Mouse (Mus musculus): ENCODE measurements around the gene Lrpprc. TPM values are rescaled to one million over a fixed set of nuclear protein-coding genes. Genes with fewer than 3 reads are reported as not detected.

Gene Lrpprc
- total and polyA plus RNA-seq, 3 experiments = 32.0 to 148 (median 125) TPM

- Histone ChIP-seq H3K36me3 (ENCODE audit: control insufficient read depth, insufficient read depth, low read length) (no peaks in the 10 kb centered on the region), H3K79me2 (replicated peaks; ENCODE audit: control insufficient read depth, insufficient read depth, low read length) (no peaks in the 10 kb centered on the region), H3K27me3 (ENCODE audit: control insufficient read depth, insufficient read depth, low read length) (no peaks in the 10 kb centered on the region), H3K4me3 (no peak overlapping the region), H3K9ac (ENCODE audit: low read depth, low read length) (no peak overlapping the region), H3K4me1 (ENCODE audit: control insufficient read depth, insufficient read depth, low read length) (no peaks in the 10 kb centered on the region), H3K27ac (no peak overlapping the region)
- no peak for DNase-seq
- TF ChIP-seq POLR2A (IDR thresholded peaks at IDR 0.05; ENCODE audit: insufficient read depth, low read depth, low read length) (no peak), CTCF (IDR thresholded peaks at IDR 0.05) (no peak), EP300 (IDR thresholded peaks at IDR 0.05; ENCODE audit: insufficient read depth, low read depth, low read length) (no peak)
- 73% methylated on average over 5 of the region's 5 CpGs for WGBS
- intact Hi-C loops (cut with DNase I) = no loop called here
Measured at GRCm38 (mm10) chr17:84690111-84690510, 100.5 kb downstream of the Lrpprc start.

DNA sequence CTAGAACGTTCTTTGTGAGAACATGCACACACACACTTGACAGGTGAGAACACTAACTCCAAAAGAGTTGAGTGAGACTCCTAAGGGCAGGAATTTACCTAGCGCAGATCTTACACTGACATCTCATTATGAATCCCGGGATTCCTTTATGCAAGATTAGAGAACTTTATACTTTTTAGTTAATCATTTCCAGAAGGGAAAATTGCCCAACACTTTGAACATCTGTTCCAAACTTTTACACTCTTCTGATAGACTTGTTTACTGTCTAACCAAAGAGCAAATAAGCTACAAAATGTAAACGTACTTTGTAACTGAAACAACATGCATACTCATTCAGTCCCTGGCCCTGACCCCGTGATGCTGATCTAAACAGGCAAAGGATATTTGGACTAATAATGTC is 101.3 kb downstream of the Lrpprc start:
- H3K4me3 ChIP-seq = no peak overlapping the region
- no peaks in the 10 kb centered on the region for H3K36me3 ChIP-seq (ENCODE audit: control insufficient read depth, insufficient read depth, low read length)
- no peaks in the 10 kb centered on the region for H3K27me3 ChIP-seq (ENCODE audit: control insufficient read depth, insufficient read depth, low read length)
- no peak overlapping the region for H3K9ac ChIP-seq (ENCODE audit: low read depth, low read length)
- DNase-seq = no peak
- no peak overlapping the region for H3K27ac ChIP-seq
- no peaks in the 10 kb centered on the region for H3K79me2 ChIP-seq (replicated peaks; ENCODE audit: control insufficient read depth, insufficient read depth, low read length)
- no peaks in the 10 kb centered on the region for H3K4me1 ChIP-seq (ENCODE audit: control insufficient read depth, insufficient read depth, low read length)
- TF ChIP-seq EP300 (IDR thresholded peaks at IDR 0.05; ENCODE audit: insufficient read depth, low read depth, low read length) (no peak), POLR2A (IDR thresholded peaks at IDR 0.05; ENCODE audit: insufficient read depth, low read depth, low read length) (no peak), CTCF (IDR thresholded peaks at IDR 0.05) (no peak)
- intact Hi-C loops (cut with DNase I) = no loop called here
- WGBS = 74% methylated on average over 5 of the region's 5 CpGs

- no peak overlapping the region for H3K4me3 ChIP-seq
- no peaks in the 10 kb centered on the region for H3K4me1 ChIP-seq (ENCODE audit: control insufficient read depth, insufficient read depth, low read length)
- H3K9ac ChIP-seq (ENCODE audit: low read depth, low read length) = no peak overlapping the region
- H3K79me2 ChIP-seq (replicated peaks; ENCODE audit: control insufficient read depth, insufficient read depth, low read length) = no peaks in the 10 kb centered on the region
- 78% methylated on average over 11 of the region's 11 CpGs for WGBS
- TF ChIP-seq POLR2A (IDR thresholded peaks at IDR 0.05; ENCODE audit: insufficient read depth, low read depth, low read length) = no peak
- no peak for TF ChIP-seq CTCF (IDR thresholded peaks at IDR 0.05)
- TF ChIP-seq EP300 (IDR thresholded peaks at IDR 0.05; ENCODE audit: insufficient read depth, low read depth, low read length) = no peak
- no peaks in the 10 kb centered on the region for H3K36me3 ChIP-seq (ENCODE audit: control insufficient read depth, insufficient read depth, low read length)
- intact Hi-C loops (cut with DNase I) = no loop called here
- H3K27me3 ChIP-seq (ENCODE audit: control insufficient read depth, insufficient read depth, low read length) = no peaks in the 10 kb centered on the region
- no peak for DNase-seq
- no peak overlapping the region for H3K27ac ChIP-seq
Measured at GRCm38 (mm10) chr17:84688834-84689233, 101.8 kb downstream of the Lrpprc start.

DNA sequence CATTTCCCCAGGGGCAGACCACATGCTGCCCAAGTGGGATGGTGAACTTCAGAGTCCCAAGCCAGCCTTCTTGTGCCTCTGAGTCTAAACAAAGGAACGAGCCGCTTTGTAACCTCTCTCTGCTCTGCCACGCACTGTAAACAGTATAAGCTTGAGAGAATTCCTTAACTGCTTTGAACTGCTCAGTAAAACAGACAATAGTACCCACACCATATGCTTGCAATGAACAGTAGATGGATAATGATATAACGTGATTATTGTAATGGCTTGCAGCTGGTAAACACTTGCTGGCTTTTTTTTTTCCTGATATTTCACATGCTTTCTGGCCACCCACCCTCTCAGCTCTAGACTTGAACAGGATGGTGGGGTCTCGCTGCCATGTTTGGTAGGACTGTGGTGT is 102.6 kb downstream of the Lrpprc start:
- no peaks in the 10 kb centered on the region for H3K4me1 ChIP-seq (ENCODE audit: control insufficient read depth, insufficient read depth, low read length)
- TF ChIP-seq POLR2A (IDR thresholded peaks at IDR 0.05; ENCODE audit: insufficient read depth, low read depth, low read length) (no peak), EP300 (IDR thresholded peaks at IDR 0.05; ENCODE audit: insufficient read depth, low read depth, low read length) (no peak), CTCF (IDR thresholded peaks at IDR 0.05) (no peak)
- 77% methylated on average over 5 of the region's 5 CpGs for WGBS
- H3K36me3 ChIP-seq (ENCODE audit: control insufficient read depth, insufficient read depth, low read length) = no peaks in the 10 kb centered on the region
- intact Hi-C loops (cut with DNase I) = no loop called here
- no peaks in the 10 kb centered on the region for H3K27me3 ChIP-seq (ENCODE audit: control insufficient read depth, insufficient read depth, low read length)
- H3K9ac ChIP-seq (ENCODE audit: low read depth, low read length) = no peak overlapping the region
- no peaks in the 10 kb centered on the region for H3K79me2 ChIP-seq (replicated peaks; ENCODE audit: control insufficient read depth, insufficient read depth, low read length)
- H3K4me3 ChIP-seq = no peak overlapping the region
- no peak for DNase-seq
- H3K27ac ChIP-seq = no peak overlapping the region

DNA sequence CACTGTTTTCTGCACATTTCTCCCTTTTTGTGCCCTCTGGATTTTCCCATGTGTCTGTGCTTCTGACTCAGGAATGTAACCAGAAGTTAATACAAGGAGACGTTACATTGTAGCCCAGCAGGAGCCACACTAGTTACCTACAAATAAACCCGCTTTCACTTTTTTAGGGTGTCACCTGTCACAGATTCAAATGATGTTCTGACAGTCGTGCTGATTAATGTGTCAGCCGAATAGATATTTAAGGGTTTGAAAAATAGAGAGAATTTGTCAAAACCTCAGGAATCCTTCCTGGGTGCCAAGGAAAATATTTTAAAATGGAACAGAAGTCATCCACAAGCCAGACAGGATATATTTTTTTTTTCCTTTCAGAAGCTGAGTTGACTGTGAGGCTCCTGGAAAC is 105.3 kb downstream of the Lrpprc start:
- intact Hi-C loops (cut with DNase I) = no loop called here
- H3K36me3 ChIP-seq (ENCODE audit: control insufficient read depth, insufficient read depth, low read length) = no peaks in the 10 kb centered on the region
- no peak for DNase-seq
- no peak overlapping the region for H3K4me3 ChIP-seq
- H3K9ac ChIP-seq (ENCODE audit: low read depth, low read length) = no peak overlapping the region
- no peak for TF ChIP-seq POLR2A (IDR thresholded peaks at IDR 0.05; ENCODE audit: insufficient read depth, low read depth, low read length)
- no peak for TF ChIP-seq CTCF (IDR thresholded peaks at IDR 0.05)
- TF ChIP-seq EP300 (IDR thresholded peaks at IDR 0.05; ENCODE audit: insufficient read depth, low read depth, low read length) = no peak
- no peaks in the 10 kb centered on the region for H3K79me2 ChIP-seq (replicated peaks; ENCODE audit: control insufficient read depth, insufficient read depth, low read length)
- no peaks in the 10 kb centered on the region for H3K4me1 ChIP-seq (ENCODE audit: control insufficient read depth, insufficient read depth, low read length)
- H3K27me3 ChIP-seq (ENCODE audit: control insufficient read depth, insufficient read depth, low read length) = no peaks in the 10 kb centered on the region
- H3K27ac ChIP-seq = no peak overlapping the region
- WGBS = 58% methylated on average over 4 of the region's 4 CpGs

DNA sequence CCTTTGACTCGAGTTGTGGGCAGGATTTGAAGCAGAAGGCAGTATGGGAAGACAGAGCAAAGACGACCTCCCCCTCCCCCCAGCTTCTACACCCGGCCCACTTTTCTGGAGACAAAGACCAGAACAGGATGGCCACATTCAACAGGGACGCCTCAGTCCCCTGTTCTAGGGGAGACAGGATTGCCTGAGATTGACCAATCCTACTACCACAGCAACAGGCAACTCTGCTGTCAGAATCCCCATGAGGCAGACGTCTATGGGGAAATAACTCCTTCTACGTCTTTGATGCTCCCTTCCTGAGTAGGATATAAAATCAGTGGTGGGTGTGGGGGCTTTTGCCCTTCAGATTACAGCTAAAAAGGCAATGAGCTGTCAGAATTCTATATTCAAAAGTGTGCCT is 106.3 kb downstream of the Lrpprc start:
- H3K9ac ChIP-seq (ENCODE audit: low read depth, low read length) = no peak overlapping the region
- no peak overlapping the region for H3K4me3 ChIP-seq
- H3K36me3 ChIP-seq (ENCODE audit: control insufficient read depth, insufficient read depth, low read length) = no peaks in the 10 kb centered on the region
- H3K4me1 ChIP-seq (ENCODE audit: control insufficient read depth, insufficient read depth, low read length) = no peaks in the 10 kb centered on the region
- TF ChIP-seq CTCF (IDR thresholded peaks at IDR 0.05) = no peak
- TF ChIP-seq POLR2A (IDR thresholded peaks at IDR 0.05; ENCODE audit: insufficient read depth, low read depth, low read length) = no peak
- no peak for TF ChIP-seq EP300 (IDR thresholded peaks at IDR 0.05; ENCODE audit: insufficient read depth, low read depth, low read length)
- intact Hi-C loops (cut with DNase I) = no loop called here
- no peak overlapping the region for H3K27ac ChIP-seq
- no peak for DNase-seq
- H3K79me2 ChIP-seq (replicated peaks; ENCODE audit: control insufficient read depth, insufficient read depth, low read length) = no peaks in the 10 kb centered on the region
- WGBS = 38% methylated on average over 6 of the region's 6 CpGs
- no peaks in the 10 kb centered on the region for H3K27me3 ChIP-seq (ENCODE audit: control insufficient read depth, insufficient read depth, low read length)

Data from heart, adult 2 months (tissue).